Mouse (Mus musculus): Measurements from ENCODE around the gene Mcm5.

Mcm5 gene

GRCm38 (mm10) chr8:75102956-75103355 is 6.4 kb upstream of the Mcm5 start:
- no peak for DNase-seq (ENCODE audit: extremely low spot score)

DNA sequence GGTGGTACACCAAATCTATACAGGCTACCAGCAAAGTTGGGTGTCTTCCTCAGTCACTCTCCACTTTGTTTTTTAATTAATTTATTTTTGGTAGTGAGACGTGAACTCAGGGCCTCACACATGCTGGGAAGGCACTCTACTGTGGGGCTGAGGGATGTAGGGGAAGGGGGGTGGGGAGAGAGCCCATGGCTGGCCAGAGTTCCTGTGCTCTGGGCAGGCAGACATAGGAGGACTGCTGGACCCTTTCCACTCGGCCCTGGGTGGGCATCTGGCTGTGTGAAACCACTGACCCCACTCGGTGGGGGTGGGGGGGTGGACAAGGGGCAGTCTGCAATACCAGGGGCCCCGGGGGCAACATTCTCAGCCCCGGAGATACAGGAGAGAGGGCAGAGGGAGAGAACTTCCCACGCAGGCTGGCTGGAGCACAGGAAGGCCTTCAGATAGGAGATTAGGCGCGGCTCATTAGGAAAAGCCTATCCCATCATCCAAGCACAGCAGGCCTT is 5.9 kb upstream of the Mcm5 start:
- peak; percentile 20 for DNase-seq (ENCODE audit: extremely low spot score)

DNA sequence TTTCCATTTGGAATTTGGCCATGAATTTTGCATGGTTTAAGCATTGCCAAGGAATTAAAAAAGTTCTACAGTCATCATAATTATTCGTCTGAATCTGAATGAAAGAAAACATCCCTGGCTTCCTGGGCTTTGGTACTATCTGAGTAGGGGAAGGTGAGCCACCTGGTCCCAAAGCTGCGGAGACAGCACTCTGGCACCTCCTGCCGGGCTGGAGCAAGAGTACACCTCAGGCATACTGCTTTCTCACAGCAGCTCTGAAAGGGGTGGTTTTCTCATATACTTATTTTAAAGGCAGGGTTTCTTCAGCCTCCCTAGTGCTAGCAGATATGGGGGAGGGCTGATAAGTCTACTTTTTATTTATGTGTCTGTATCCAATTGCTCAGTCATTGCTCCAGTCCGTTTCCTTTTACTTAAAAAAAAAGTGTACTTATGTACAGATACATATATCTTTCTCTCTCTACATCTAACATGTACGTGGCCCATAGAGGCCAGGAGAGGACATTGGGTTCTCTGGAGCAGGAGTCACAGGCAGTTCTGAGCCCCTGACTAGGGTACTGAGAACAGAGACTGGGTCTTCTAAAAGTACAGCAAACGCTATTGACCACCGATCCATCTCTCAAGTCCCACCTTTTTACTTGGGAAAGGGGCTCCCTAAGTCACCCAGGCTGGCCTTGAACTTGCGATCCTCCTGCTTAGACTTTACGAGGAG is 688 bp upstream of the Mcm5 start:
- DNase-seq (ENCODE audit: extremely low spot score), result peak; percentile 84

DNA sequence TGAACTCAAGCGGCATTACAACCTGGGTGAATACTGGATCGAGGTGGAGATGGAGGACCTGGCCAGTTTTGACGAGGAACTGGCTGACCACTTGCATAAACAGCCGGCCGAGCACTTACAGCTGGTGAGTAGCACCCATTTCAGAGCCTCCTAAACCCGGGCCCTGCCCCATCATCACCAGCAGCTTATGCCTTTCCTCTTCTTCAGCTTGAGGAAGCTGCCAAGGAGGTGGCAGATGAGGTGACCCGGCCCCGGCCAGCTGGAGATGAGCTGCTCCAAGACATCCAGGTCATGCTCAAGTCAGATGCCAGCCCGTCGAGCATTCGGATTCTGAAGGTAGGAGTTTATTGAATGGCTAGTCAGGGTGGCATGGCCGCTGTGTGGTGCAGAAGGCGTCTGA is 724 bp downstream of the Mcm5 start:
- DNase-seq (ENCODE audit: extremely low spot score), result no peak

DNA sequence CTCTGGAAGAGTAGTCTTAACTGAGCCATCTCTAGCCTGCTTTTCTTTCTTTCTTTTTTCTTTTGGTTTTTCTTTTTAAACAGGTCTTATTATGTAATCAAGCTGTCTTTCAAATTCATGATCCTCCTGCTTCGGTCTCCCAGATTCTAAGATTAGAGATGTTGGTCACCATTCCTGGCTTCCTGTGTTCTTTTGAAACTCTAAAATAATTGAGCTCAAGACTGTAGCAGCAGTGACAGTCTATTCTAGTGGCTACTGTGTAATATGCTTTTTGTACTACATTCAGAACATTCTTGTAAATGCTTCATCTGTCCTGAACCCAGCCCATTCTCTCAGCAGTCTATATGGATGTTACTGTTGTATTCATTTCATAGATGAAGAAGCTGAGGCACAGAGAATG is 9.1 kb downstream of the Mcm5 start:
- DNase-seq (ENCODE audit: extremely low spot score), result no peak

DNA sequence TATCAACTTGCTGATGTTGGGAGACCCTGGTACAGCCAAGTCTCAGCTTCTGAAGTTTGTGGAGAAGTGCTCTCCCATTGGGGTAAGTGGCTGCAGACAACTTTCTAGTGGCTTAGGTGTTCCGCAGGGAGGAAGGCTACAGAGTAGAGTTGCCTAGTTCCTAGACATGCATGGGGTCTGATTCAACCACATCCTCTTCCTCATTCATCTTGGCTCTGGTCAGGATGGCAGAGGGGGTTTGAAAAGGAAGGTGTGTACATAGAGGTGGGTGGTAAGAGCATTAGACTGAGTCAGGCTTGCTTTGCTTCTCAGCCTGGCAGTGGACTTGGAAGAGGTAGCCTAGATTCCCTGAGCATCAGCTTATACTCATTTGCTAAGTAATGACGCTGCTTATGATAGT is 9.9 kb downstream of the Mcm5 start:
- no peak for DNase-seq (ENCODE audit: extremely low spot score)

- DNase-seq (ENCODE audit: extremely low spot score), result no peak
Observed at GRCm38 (mm10) chr8:75119747-75120146, 10.4 kb downstream of the Mcm5 start.

- no peak for DNase-seq (ENCODE audit: extremely low spot score)
Observed at GRCm38 (mm10) chr8:75127406-75127805, 18.0 kb downstream of the Mcm5 start.

DNA sequence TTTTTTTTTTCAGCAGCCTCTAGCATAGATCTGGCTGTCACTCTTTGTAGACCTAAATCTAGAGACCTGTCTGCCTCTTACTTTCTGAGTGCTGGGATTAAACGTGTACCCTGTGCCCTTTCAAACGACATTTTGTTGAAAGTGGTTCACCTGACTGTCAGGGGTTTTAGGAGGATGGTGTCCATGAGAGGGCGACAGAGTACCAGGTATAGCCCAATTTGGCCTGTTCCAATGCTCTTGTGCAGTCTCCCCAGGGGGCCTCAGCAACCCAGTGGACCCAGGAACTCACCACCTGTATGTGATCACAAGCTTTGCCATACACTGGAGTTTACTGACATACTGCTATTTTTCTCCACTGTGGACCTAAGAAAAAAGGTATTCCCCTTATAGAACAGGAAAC is 23.1 kb downstream of the Mcm5 start:
- DNase-seq (ENCODE audit: extremely low spot score), result peak; percentile 28

- no peak for DNase-seq (ENCODE audit: extremely low spot score)
Observed at GRCm38 (mm10) chr8:75133399-75133798, 24.0 kb downstream of the Mcm5 start.

DNA sequence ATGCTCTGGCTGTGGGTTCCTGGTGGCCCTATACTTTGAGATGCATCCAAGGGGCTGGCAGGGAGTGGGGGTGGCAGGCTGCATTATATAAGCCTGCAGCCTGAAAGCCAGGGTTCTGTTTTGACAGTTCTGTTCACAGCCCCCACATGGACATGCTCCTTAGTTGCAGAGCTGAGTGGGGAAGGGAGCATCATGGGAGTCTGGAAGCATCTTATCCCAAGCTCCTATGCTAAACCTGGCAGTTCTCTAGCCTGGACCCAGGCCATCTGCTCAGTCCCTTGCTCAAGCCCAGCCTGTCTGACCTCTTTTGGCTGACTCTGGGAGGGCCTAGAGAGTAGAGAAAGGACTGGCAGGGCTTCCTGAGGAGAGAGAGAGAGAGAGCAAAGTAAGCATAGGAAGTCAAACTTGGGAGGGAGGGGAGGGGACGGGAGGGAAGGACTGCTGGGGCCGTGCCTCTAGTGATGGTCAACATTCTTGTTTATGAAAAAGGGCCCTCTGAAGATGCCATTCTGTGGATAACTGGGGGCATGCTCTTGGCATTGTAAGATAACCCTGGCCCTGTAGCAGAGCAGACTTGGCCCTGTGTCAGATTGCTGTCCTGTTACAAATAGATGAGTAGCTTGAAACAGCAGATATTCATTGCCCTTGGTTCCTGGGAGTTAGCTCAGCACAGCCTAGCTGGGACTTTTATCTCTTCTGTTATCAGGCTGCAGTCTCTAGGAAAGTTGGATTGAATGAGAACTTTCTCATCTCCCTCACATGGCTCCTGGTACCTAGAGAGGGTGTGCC is 25.4 kb downstream of the Mcm5 start:
- no peak for DNase-seq (ENCODE audit: extremely low spot score)

DNA sequence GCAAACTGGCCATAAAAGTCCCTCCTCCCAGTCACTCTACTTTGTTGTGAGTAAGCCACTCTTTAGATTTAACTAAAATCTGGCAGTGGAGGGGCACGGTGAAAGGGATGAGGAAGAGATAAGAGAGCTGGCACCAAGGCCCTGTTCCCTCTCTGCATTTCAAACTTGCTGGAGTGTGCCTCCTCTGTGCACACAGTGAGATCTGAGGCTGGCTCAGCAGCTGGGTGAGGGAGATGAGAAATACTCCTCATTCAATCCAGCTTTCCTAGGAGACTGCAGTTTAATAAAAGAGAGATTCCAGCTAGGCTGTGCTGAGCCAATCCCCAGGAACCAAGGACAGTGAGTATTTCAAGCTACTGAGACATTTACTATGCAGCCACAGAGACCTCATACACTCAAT is 26.4 kb downstream of the Mcm5 start:
- DNase-seq (ENCODE audit: extremely low spot score), result no peak

DNA sequence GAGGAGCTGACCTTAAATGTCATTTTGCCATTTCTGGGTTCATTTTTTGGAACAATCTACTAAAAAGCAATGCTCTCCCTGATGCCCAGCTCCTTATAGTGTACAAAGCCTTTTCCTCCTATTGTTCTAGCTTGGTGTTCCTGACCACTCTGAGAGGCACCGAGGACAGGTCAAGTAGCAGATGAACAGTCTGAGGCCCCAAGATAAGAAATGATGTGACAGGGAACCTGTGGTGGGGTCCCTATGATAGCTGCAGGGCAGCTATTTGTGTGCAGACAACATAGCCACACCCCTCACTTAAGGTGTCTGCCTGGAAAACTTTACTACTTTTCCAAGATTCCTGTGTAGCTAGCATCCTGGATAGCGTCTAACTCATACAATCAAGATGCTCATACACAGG is 26.9 kb downstream of the Mcm5 start:
- DNase-seq (ENCODE audit: extremely low spot score), result no peak

- no peak for DNase-seq (ENCODE audit: extremely low spot score)
Observed at GRCm38 (mm10) chr8:75137536-75137935, 28.2 kb downstream of the Mcm5 start.

DNA sequence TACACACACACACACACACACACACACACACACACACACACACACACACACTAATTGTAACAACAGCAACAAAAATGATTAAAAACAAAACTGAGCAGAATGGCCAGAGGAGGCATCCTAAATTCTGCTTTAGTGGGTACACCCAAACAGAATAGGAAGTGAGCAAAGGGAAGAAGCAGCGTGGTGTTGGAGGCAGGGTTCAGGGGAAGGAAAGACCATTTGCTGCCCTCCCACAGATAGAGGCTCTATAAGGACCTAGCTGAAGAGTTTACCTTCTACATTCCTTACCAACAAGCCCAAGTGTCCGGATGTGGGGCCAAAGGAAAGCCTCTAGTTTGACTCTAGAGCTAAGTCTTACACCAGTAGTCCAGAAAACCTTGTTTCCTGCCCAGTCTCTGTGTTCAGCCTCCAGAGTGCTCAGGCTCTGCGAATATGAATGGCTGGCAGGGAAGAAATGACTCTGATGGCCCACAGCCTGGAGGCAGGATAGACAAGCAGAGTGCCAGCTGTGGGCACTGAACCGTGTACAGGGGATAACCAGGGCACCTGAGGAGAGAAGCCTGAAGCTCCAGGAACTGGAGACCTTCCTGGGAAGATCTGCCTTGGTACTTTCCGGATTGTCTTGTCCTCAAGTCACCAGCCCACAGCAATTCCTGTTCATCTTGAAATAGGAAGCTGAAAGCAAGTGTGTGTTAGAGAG is 41.7 kb downstream of the Mcm5 start:
- DNase-seq (ENCODE audit: extremely low spot score), result no peak

GRCm38 (mm10) chr8:75151743-75152142 is 42.4 kb downstream of the Mcm5 start:
- DNase-seq (ENCODE audit: extremely low spot score), result no peak

DNA sequence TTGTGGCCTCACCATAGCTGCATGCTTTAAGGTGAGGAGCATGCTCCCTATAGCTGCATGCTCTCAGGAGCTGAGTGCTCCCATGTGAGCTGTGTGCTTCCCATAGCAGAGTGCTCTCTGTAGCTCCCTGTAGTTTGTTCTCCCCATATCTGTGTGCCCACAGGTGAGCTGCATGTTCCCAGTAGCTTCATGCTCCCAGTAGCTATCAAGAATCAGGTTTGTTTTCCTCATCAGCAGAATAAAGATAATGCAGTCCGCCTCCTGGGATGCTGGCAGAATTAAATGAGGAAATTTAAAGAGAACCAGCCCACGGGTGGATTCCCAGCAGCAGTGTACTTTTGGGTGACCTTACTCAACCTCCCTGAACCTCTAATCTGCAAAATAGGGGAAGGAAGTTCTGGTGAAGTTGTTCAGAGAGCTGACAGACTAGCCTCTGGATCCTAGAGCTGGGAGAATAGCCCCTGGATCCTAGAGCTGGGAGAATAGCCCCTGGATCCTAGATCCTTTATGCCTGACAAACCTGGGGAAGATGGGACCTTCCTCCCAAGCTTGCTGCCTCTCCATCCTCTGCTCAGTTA is 43.2 kb downstream of the Mcm5 start:
- DNase-seq (ENCODE audit: extremely low spot score), result no peak

GRCm38 (mm10) chr8:75154855-75155478 is 45.6 kb downstream of the Mcm5 start:
- DNase-seq (ENCODE audit: extremely low spot score), result no peak

DNA sequence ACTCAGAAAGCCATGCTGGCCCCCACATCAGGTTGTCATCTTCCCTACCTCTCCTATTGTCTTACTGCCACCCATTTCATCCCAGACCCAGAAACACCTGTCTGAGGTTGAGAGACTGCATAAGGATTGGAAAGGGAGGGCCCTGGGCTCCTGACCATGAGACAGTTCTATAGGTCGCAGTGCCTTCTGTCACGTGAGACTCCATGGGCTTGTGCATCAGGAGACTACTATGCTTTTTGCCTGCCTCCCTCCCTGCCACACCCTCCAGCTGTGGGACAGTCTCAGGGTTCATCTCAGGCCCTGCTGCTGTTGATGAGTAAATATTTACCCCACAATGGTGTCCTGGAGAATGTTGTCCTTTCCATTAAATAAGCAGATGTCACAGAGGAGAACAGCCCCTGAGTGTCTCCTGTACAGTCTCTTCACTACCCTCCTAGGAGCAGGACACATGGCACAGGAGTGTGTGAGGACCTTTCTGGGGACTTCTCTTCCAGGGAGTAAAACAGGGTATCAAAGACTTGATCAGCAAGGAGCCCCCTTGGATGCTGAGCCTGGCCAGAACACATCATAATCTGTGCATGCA is 46.5 kb downstream of the Mcm5 start:
- no peak for DNase-seq (ENCODE audit: extremely low spot score)

DNA sequence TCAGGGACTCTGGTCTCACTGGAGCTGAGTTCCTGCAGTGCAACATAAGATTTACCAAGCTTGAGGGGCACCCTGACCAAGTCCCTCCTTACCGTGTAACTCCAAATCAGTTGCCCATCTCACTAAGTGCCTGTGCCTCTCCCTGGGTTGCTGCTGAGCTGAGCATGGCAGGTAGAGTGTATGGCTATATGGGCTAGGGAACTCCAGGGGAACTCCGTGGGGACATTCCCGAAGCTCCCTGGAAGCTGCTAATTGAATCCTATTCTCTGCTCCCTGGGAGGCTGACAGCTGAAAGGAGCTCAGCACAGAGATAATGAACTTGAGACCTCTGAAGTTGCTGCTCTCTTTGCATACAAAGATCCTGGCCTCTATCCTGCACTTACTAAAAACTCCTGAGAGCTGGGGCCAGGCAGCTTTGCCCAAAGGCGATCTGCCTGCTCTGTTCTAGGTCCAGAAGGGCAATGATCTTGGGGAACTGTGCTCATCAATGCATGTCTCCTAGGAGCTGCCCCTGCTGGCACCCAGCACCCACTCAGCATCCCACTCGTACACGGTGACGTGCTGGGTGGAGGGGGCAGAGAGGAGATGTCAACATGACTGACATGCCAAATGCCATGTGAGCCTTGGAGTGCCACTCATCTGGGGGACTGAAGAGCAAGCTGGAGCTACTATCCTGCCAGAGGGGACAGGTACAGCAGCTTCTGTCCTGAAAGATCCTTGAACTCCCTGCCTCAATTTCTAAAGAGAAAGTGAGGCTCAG is 48.3 kb downstream of the Mcm5 start:
- no peak for DNase-seq (ENCODE audit: extremely low spot score)

DNA sequence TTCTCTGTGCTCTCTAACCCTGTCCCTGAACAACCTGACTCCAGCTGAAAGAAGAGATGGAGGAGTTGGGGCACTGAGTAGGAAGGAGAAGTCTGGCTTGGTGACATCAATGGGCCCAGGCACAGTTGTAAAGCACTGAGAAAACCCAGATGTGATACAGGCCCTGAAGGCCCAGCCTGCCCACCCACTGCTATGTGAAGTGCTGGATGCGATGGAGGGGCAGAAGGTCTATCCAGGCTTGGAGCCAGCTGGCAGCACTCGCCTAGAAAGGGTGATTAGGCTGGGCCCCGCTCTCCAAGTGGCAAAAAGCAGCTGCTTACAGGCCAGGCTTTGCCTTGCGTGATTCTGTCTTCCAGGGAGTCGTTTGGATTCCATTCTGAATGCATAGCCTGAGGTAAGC is 60.0 kb downstream of the Mcm5 start:
- no peak for DNase-seq (ENCODE audit: extremely low spot score)

Measured in embryo, embryonic 9.5 days (tissue).